Mouse (Mus musculus): ENCODE results near the gene Scamp4. TPM values are rescaled to one million over a fixed set of nuclear protein-coding genes. Genes with fewer than 3 reads are reported as not detected.

Scamp4 gene
- total RNA-seq, 2 experiments from 2014 or later, result 6.9 to 8.8 TPM

Other genes with a start within 250 kb of the Scamp4 start
- gene Plk5, start 246.4 kb upstream of the Scamp4 start, total RNA-seq (2015; ENCODE audit: low replicate concordance), result not detected in 2 replicates
- not detected in 2 replicates for gene Plk5, start 246.4 kb upstream of the Scamp4 start, total RNA-seq (2017; ENCODE audit: low replicate concordance)
- gene Mex3d, start 215.2 kb upstream of the Scamp4 start, total RNA-seq (2015; ENCODE audit: low replicate concordance), result 1.4 TPM in 1 of 2 replicates, not detected in the other
- 6.7 TPM in 1 of 2 replicates, not detected in the other for gene Mex3d, start 215.2 kb upstream of the Scamp4 start, total RNA-seq (2017; ENCODE audit: low replicate concordance)
- 33.5 TPM in 2 replicates for gene Mbd3, start 203.3 kb upstream of the Scamp4 start, total RNA-seq (2015; ENCODE audit: low replicate concordance)
- 39.7 and 45.8 TPM in 2 replicates for gene Mbd3, start 203.3 kb upstream of the Scamp4 start, total RNA-seq (2017; ENCODE audit: low replicate concordance)
- gene Uqcr11, start 196.0 kb upstream of the Scamp4 start, total RNA-seq (2015; ENCODE audit: low replicate concordance), result 65.8 and 80.0 TPM in 2 replicates
- 67.9 and 87.3 TPM in 2 replicates for gene Uqcr11, start 196.0 kb upstream of the Scamp4 start, total RNA-seq (2017; ENCODE audit: low replicate concordance)
- gene Tcf3, start 169.2 kb upstream of the Scamp4 start, total RNA-seq (2015; ENCODE audit: low replicate concordance), result 127 and 148 TPM in 2 replicates
- gene Tcf3, start 169.2 kb upstream of the Scamp4 start, total RNA-seq (2017; ENCODE audit: low replicate concordance), result 140 and 145 TPM in 2 replicates
- not detected in 2 replicates for gene Onecut3, start 108.0 kb upstream of the Scamp4 start, total RNA-seq (2015; ENCODE audit: low replicate concordance)
- not detected in 2 replicates for gene Onecut3, start 108.0 kb upstream of the Scamp4 start, total RNA-seq (2017; ENCODE audit: low replicate concordance)
- not detected in 2 replicates for gene Atp8b3, start 63.7 kb upstream of the Scamp4 start, total RNA-seq (2015; ENCODE audit: low replicate concordance)
- gene Atp8b3, start 63.7 kb upstream of the Scamp4 start, total RNA-seq (2017; ENCODE audit: low replicate concordance), result 0.39 TPM in 1 of 2 replicates, not detected in the other
- gene Rexo1, start 41.3 kb upstream of the Scamp4 start, total RNA-seq (2015; ENCODE audit: low replicate concordance), result 33.5 and 35.7 TPM in 2 replicates
- 16.3 and 25.7 TPM in 2 replicates for gene Rexo1, start 41.3 kb upstream of the Scamp4 start, total RNA-seq (2017; ENCODE audit: low replicate concordance)
- gene Klf16, start 25.6 kb upstream of the Scamp4 start, total RNA-seq (2015; ENCODE audit: low replicate concordance), result 8.4 and 9.4 TPM in 2 replicates
- gene Klf16, start 25.6 kb upstream of the Scamp4 start, total RNA-seq (2017; ENCODE audit: low replicate concordance), result 9.9 and 14.1 TPM in 2 replicates
- 44.7 and 49.0 TPM in 2 replicates for gene Abhd17a, start 12.5 kb upstream of the Scamp4 start, total RNA-seq (2015; ENCODE audit: low replicate concordance)
- gene Abhd17a, start 12.5 kb upstream of the Scamp4 start, total RNA-seq (2017; ENCODE audit: low replicate concordance), result 5.5 and 30.7 TPM in 2 replicates
- not detected in 2 replicates for gene Adat3, start within 50 bp of the Scamp4 start, total RNA-seq (2015; ENCODE audit: low replicate concordance)
- gene Adat3, start within 50 bp of the Scamp4 start, total RNA-seq (2017; ENCODE audit: low replicate concordance), result 1.4 TPM in 1 of 2 replicates, not detected in the other
- 0.72 and 1.7 TPM in 2 replicates for gene Gm49322, start 3.1 kb downstream of the Scamp4 start, total RNA-seq (2015; ENCODE audit: low replicate concordance)
- gene Gm49322, start 3.1 kb downstream of the Scamp4 start, total RNA-seq (2017; ENCODE audit: low replicate concordance), result 0.64 and 5.4 TPM in 2 replicates
- gene Csnk1g2, start 20.0 kb downstream of the Scamp4 start, total RNA-seq (2015; ENCODE audit: low replicate concordance), result 31.4 and 58.0 TPM in 2 replicates
- gene Csnk1g2, start 20.0 kb downstream of the Scamp4 start, total RNA-seq (2017; ENCODE audit: low replicate concordance), result 50.1 and 62.4 TPM in 2 replicates
- gene Btbd2, start 54.2 kb downstream of the Scamp4 start, total RNA-seq (2015; ENCODE audit: low replicate concordance), result 2.9 and 3.8 TPM in 2 replicates
- gene Btbd2, start 54.2 kb downstream of the Scamp4 start, total RNA-seq (2017; ENCODE audit: low replicate concordance), result 9.2 and 25.3 TPM in 2 replicates
- gene Mknk2, start 75.2 kb downstream of the Scamp4 start, total RNA-seq (2015; ENCODE audit: low replicate concordance), result 78.2 and 83.0 TPM in 2 replicates
- 49.4 and 67.6 TPM in 2 replicates for gene Mknk2, start 75.2 kb downstream of the Scamp4 start, total RNA-seq (2017; ENCODE audit: low replicate concordance)
- gene Mob3a, start 99.1 kb downstream of the Scamp4 start, total RNA-seq (2015; ENCODE audit: low replicate concordance), result 19.5 and 32.3 TPM in 2 replicates
- gene Mob3a, start 99.1 kb downstream of the Scamp4 start, total RNA-seq (2017; ENCODE audit: low replicate concordance), result 9.0 and 25.7 TPM in 2 replicates
- gene Izumo4, start 99.3 kb downstream of the Scamp4 start, total RNA-seq (2015; ENCODE audit: low replicate concordance), result 21.4 and 36.4 TPM in 2 replicates
- gene Izumo4, start 99.3 kb downstream of the Scamp4 start, total RNA-seq (2017; ENCODE audit: low replicate concordance), result 3.3 and 3.8 TPM in 2 replicates
- gene Ap3d1, start 139.4 kb downstream of the Scamp4 start, total RNA-seq (2015; ENCODE audit: low replicate concordance), result 42.8 and 69.6 TPM in 2 replicates
- 66.0 and 111 TPM in 2 replicates for gene Ap3d1, start 139.4 kb downstream of the Scamp4 start, total RNA-seq (2017; ENCODE audit: low replicate concordance)
- 69.6 and 105 TPM in 2 replicates for gene Dot1l, start 152.3 kb downstream of the Scamp4 start, total RNA-seq (2015; ENCODE audit: low replicate concordance)
- gene Dot1l, start 152.3 kb downstream of the Scamp4 start, total RNA-seq (2017; ENCODE audit: low replicate concordance), result 51.7 and 61.7 TPM in 2 replicates
- 34.2 and 48.6 TPM in 2 replicates for gene Sf3a2, start 195.3 kb downstream of the Scamp4 start, total RNA-seq (2015; ENCODE audit: low replicate concordance)
- gene Sf3a2, start 195.3 kb downstream of the Scamp4 start, total RNA-seq (2017; ENCODE audit: low replicate concordance), result 16.8 and 18.1 TPM in 2 replicates
- gene Plekhj1, start 195.8 kb downstream of the Scamp4 start, total RNA-seq (2015; ENCODE audit: low replicate concordance), result 71.0 and 81.7 TPM in 2 replicates
- gene Plekhj1, start 195.8 kb downstream of the Scamp4 start, total RNA-seq (2017; ENCODE audit: low replicate concordance), result 18.9 and 38.1 TPM in 2 replicates
- gene Amh, start 202.4 kb downstream of the Scamp4 start, total RNA-seq (2015; ENCODE audit: low replicate concordance), result not detected in 2 replicates
- gene Amh, start 202.4 kb downstream of the Scamp4 start, total RNA-seq (2017; ENCODE audit: low replicate concordance), result not detected in 2 replicates
- not detected in 2 replicates for gene Jsrp1, start 210.6 kb downstream of the Scamp4 start, total RNA-seq (2015; ENCODE audit: low replicate concordance)
- gene Jsrp1, start 210.6 kb downstream of the Scamp4 start, total RNA-seq (2017; ENCODE audit: low replicate concordance), result not detected in 2 replicates
- gene Oaz1, start 223.8 kb downstream of the Scamp4 start, total RNA-seq (2015; ENCODE audit: low replicate concordance), result 1,470 and 1,566 TPM in 2 replicates
- gene Oaz1, start 223.8 kb downstream of the Scamp4 start, total RNA-seq (2017; ENCODE audit: low replicate concordance), result 158 and 259 TPM in 2 replicates
- gene Lingo3, start 241.2 kb downstream of the Scamp4 start, total RNA-seq (2015; ENCODE audit: low replicate concordance), result not detected in 2 replicates
- not detected in 2 replicates for gene Lingo3, start 241.2 kb downstream of the Scamp4 start, total RNA-seq (2017; ENCODE audit: low replicate concordance)